Mouse (Mus musculus) left cerebral cortex, postnatal 14 days (tissue): ENCODE measurements around the gene 2510009E07Rik. TPM values are rescaled to one million over a fixed set of nuclear protein-coding genes. Genes with fewer than 3 reads are reported as not detected.
A peak's percentile ranks its signal among the peaks of the same experiment; 100 is the strongest.
"Not testable (repeated sequence)": the region's sequence is repeated elsewhere in the genome, so short reads cannot be mapped to it uniquely, and the experiment has no call there.

Experiments used
- DNase-seq, 2 experiments: peaks; one replicate each; pipeline ENCODE4 v3.0.0; 2021 to 2022; ENCODE audit warnings: low spot score in 2 of 2, mixed read lengths in 1 of 2
- intact Hi-C: fragments of 180-260 bp; cut with DNase I; formaldehyde crosslinking; loops from one replicate; pipeline ENCODE4 v1.15.1; 2025
- total RNA-seq, 2 experiments: library from RNA; stranded (reverse); gene quantifications; 2 replicates each; pipeline ENCODE4 v1.2.3; 2021

2510009E07Rik gene
- total RNA-seq, 2 experiments from 2014 or later: 54.7 to 59.9 TPM

DNA sequence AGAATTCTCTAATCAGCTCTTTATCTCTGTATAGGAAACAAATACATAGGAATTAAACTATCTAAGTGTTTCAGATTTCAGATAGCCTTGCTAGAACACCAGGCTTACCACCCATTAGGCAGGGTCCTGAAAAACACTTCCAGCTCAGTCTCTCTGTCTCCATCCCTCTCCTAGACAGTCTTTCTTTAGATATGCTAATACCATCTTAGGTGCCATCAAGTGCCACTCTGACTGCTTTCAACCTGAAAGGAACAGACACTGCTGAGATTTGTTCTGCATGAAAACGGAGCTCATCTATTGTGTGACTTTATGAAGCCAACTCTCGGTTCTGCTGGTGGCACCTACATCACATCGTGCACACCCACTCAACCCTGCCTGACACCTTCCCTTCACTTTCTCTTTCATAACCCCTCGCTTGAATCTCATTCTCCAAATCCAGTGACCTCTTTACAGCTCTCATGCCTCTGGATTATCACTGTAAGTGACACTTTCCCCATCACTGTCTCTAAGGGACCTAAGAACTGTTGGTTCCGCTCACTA lies 4.2 kb downstream of the 2510009E07Rik start:
- peak in 1 of 2 experiments; percentile 25 for DNase-seq
- intact Hi-C loops: loop anchor here (5.0 kb wide), 1 partner anchor 38 kb away; no protein-coding TSS in a partner anchor

GRCm38 (mm10) chr16:21689141-21689540 lies 5.3 kb downstream of the 2510009E07Rik start:
- intact Hi-C loops: no loop called here
- no peak for DNase-seq

- intact Hi-C loops: no loop called here
- peak in 1 of 2 experiments; percentile 41 for DNase-seq
Measured at GRCm38 (mm10) chr16:21687406-21687805, 7.1 kb downstream of the 2510009E07Rik start.

GRCm38 (mm10) chr16:21676791-21677190 lies 17.7 kb downstream of the 2510009E07Rik start:
- intact Hi-C loops: no loop called here

DNA sequence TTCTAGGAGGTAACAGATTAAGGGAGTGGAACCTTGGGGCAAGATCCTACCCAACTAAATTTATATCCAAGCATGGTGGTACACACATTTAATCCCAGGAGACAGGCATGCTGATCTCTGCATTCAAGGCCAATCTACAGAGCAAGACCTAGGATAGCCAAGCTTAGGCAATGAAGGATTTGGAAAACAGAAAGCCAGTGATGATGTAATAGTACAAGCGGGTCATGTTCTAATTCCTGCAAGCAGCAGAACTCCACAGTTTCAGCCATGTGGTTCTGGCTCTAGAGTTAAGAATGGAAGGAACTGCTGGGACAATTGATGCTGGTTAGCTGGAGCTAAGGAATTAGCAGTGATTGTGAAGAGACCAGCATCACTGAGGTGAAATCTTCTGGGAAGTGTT lies 20.8 kb downstream of the 2510009E07Rik start:
- intact Hi-C loops, DNase-seq: not testable (repeated sequence)

More at GRCm38 (mm10) chr16:21676791-21677190, 17.7 kb downstream of the 2510009E07Rik start:
- DNase-seq: no peak

- intact Hi-C loops, DNase-seq: not testable (repeated sequence)
Measured at GRCm38 (mm10) chr16:21673046-21673445, 21.4 kb downstream of the 2510009E07Rik start.

- no peak for DNase-seq
- intact Hi-C loops: no loop called here
Measured at GRCm38 (mm10) chr16:21671878-21672277, 22.6 kb downstream of the 2510009E07Rik start.

DNA sequence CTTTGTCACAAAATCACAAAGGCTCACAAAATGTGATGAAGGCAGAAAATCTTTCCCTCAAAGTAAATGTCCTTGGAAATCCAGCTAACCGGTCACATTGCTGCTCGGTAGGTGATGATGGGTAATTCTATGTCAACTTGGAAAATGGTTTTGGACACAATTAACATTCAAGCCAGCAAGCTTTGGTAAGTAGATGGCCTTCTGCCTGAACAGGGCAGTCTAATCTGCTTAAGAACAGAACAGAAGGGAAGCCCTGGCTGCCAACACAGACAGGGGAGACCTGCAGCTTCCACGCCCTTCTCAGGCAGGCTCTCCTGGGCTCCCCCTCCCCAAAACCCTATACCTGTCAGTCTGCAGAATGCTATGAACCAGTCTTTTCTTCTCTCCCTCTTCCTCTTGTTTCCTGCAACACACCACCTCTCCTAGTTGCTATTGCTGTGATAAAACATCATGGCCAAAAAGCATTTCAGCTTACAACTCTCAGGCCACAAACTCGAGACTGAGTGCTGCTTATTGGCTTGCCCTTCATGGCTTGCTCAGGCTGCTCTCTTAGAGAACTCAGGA lies 29.0 kb downstream of the 2510009E07Rik start:
- intact Hi-C loops: no loop called here
- DNase-seq: no peak

- no peak for DNase-seq
- intact Hi-C loops: no loop called here
Measured at GRCm38 (mm10) chr16:21664633-21665363, 29.7 kb downstream of the 2510009E07Rik start.

GRCm38 (mm10) chr16:21655961-21656360 lies 38.5 kb downstream of the 2510009E07Rik start:
- no peak for DNase-seq
- intact Hi-C loops: no loop called here

- intact Hi-C loops: no loop called here
- DNase-seq: no peak
Measured at GRCm38 (mm10) chr16:21655291-21655690, 39.2 kb downstream of the 2510009E07Rik start.

GRCm38 (mm10) chr16:21654384-21654783 lies 40.1 kb downstream of the 2510009E07Rik start:
- intact Hi-C loops: loop anchor here (5.0 kb wide), 1 partner anchor 38 kb away; the partner anchor contains the start of gene 2510009E07Rik
- no peak for DNase-seq

DNA sequence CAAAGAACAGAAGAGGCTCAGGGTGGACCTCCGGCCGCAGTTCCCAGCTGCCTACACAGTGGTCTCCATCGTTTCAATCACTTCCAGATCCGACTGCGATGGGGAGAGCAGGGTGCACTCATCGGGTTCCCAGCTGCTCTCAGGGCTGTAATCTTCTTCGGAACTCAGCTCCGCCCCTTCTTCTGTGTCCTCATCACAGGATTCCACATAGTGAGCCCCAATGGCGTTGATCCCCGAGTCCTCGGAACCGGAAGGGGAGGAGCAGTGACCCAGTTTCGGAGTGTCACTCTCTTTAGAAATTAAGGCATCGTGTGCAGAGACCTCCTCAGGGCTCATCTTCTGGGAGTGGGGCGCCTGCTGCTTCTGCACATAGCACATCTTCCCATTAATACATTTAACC lies 41.3 kb downstream of the 2510009E07Rik start:
- intact Hi-C loops: loop anchor here (5.0 kb wide), 1 partner anchor 39 kb away; the partner anchor contains the start of gene 2510009E07Rik
- no peak for DNase-seq

DNA sequence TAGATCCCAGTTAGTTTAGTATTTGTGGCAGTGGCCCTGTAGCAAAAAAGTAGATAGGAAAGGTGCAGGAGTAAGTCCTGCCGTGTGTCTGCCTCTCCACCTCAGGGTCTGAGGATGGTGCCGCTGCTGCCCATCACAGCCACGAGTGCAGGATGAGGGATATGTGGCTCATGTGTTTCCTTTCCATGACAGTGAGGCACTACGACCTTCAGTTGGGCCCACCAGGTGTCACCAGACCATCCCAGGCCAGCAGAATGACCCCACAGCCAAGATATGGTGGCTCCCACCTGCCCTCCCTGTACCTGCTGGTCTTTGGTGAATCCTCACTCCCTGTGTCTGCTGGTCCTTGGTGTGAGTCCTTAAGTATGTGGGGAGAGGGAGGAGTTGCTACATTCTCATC lies 43.3 kb downstream of the 2510009E07Rik start:
- intact Hi-C loops: loop anchor here (5.0 kb wide), 1 partner anchor 41 kb away; the partner anchor contains the start of gene 2510009E07Rik

DNA sequence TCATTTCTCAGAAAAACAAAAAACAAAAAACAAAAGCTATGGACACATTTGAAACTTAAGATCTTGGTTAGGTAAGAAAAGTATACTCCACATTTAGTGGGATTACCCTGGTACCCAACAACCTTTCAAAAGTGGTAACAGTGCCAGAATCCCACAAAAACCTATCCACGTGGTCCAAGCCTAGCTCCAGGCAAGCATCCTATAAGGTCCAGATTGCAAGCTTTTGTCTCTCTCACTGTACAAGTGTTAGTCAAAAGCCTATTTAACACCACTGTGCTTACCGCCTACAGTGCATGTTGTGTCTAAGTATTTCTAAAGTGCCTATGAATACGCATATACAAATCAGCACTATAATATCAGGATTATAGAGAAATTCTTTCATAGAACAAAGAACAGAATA lies 44.2 kb downstream of the 2510009E07Rik start:
- intact Hi-C loops: loop anchor here (5.0 kb wide), 1 partner anchor 42 kb away; the partner anchor contains the start of gene 2510009E07Rik
- DNase-seq: no peak

More for the DNA sequence above, 43.3 kb downstream of the 2510009E07Rik start:
- DNase-seq: no peak

- no peak for DNase-seq
- intact Hi-C loops: no loop called here
Measured at GRCm38 (mm10) chr16:21648800-21649199, 45.7 kb downstream of the 2510009E07Rik start.

GRCm38 (mm10) chr16:21646496-21646895 lies 48.0 kb downstream of the 2510009E07Rik start:
- intact Hi-C loops: no loop called here
- DNase-seq: no peak

DNA sequence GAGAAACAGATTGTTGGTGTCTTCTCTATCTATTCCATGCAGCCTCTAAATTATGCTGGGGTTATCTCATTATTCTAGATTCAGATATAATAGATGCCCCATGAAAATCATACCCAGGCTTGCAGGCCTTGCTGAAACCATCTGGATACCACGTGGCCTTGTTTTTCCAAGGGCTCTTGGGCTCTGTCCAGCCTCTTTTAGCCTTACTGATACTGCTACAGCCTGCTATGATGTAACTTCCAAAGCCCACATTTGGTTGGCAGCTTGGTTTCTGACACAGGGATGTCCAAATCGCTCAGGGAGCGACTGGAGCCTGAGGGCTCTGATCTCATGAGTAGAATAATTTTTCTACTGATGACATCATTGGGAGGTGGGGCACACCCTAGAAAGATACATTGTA lies 48.5 kb downstream of the 2510009E07Rik start:
- DNase-seq: no peak
- intact Hi-C loops: no loop called here

DNA sequence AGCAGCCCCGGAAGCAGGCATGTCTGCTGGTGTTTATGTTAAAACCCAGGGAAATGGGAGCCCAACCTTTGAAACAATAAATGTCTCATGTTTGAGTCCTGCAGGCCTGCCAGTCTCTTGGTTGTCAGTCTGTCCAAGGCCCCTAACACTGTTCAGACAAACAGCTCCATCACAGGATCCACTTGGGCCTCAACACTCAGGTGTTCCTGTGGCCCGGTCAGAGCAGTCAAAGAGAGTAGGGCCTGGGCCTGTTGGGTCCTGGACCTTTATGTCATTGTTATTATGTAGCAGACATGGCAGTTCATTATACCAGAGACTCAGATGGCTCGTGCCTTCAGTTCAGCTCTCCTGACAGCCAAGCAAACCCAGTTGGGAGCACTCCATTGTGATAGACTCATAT lies 49.9 kb downstream of the 2510009E07Rik start:
- intact Hi-C loops: no loop called here
- no peak for DNase-seq

- intact Hi-C loops: no loop called here
- peak; percentile 48 to 57 for DNase-seq
Measured at GRCm38 (mm10) chr16:21644066-21644561, 50.4 kb downstream of the 2510009E07Rik start.
